8 mouse cellular contexts compared by ENCODE assay signal in the genomic region with DNA sequence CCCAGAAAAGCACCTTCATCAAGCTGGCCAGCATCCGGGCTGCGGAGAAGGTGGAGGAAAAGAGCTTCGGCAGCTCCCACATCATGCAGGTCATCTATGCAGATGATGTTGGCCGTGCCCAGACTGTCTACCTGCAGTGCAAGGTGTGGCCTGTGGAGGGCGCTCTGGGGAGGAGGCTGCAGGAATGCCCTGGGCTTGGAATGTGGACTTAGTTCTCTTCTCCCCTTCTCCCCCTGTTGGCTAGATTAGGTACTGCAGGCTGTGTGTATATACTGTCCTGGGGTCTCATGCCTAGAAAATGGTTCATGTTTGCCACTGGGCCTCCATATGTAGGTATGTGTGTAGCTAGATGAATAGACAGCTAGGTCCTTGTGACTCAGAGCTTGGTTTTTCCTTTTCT. TPM values are rescaled to one million over a fixed set of nuclear protein-coding genes. Genes with fewer than 3 reads are reported as not detected.
DNase-seq lines count a peak whose midpoint lies in the region; ATAC-seq and TF ChIP-seq lines count a peak whose summit lies in the region.
"Had no signal": no experiment of that assay in that cellular context is flagged by ENCODE, and none has a peak within 500 bp of the region (broad histone marks: within the 10 kb centered on the region; RNA-seq: fewer than 3 reads in every experiment).

No protein-coding gene starts in this region.

- no peak overlapping the region for H3K4me3 ChIP-seq in C2C12 (ENCODE audit: insufficient read depth, poor library complexity, severe bottlenecking)
- no peak overlapping the region for H3K4me3 ChIP-seq in liver, postnatal 0 days (ENCODE audit: low read depth, low read length)

- TF ChIP-seq EP300 in liver, postnatal 0 days (IDR thresholded peaks at IDR 0.05; ENCODE audit: low read depth), result no peak

- H3K27me3 ChIP-seq in C2C12 (ENCODE audit: control insufficient read depth, insufficient read depth, insufficient read length), result no peaks in the 10 kb centered on the region
- no peaks in the 10 kb centered on the region for H3K27me3 ChIP-seq in liver, postnatal 0 days (ENCODE audit: insufficient read depth, low read length)

- WGBS in liver, postnatal 0 days (ENCODE audit: insufficient replicate concordance), result 78% methylated on average over 5 of the region's 5 CpGs

- DNase-seq in layer of hippocampus, adult 11-12 months (ENCODE audit: low spot score), result peak; percentile 25
- DNase-seq in layer of hippocampus, adult 9-10 months (ENCODE audit: low spot score), result no peak
- peak; percentile 31 for DNase-seq in MN1 (ENCODE audit: low spot score)
- peak; percentile 59 for DNase-seq in liver, postnatal 0 days
- DNase-seq in kidney, adult 11 months, result no peak
- DNase-seq in cerebellum, postnatal 36 days, result no peak

- no peaks in the 10 kb centered on the region for H3K79me3 ChIP-seq in C2C12 (ENCODE audit: low read depth)

- H3K79me2 ChIP-seq in C2C12 (ENCODE audit: control insufficient read depth, insufficient read depth), result no peaks in the 10 kb centered on the region

- ATAC-seq in liver, postnatal 0 days, result no peak

- no peak overlapping the region for H3K4me2 ChIP-seq in liver, postnatal 0 days (ENCODE audit: low read depth, low read length)

- H3K4me1 ChIP-seq in liver, postnatal 0 days (ENCODE audit: insufficient read depth), result peaks cover 11% of the 10 kb centered on the region

- H3K27ac ChIP-seq in liver, postnatal 0 days (ENCODE audit: low read depth), result no peak overlapping the region
- H3K27ac ChIP-seq: macrophage had no signal

- H3K9me3 ChIP-seq in liver, postnatal 0 days (ENCODE audit: low read length), result no peaks in the 10 kb centered on the region

- H3ac ChIP-seq in C2C12 (ENCODE audit: control insufficient read depth, insufficient read length, low read depth), result no peak overlapping the region

- peaks cover 85% of the 10 kb centered on the region for H3K36me3 ChIP-seq in C2C12 (ENCODE audit: control insufficient read depth, insufficient read depth)
- H3K36me3 ChIP-seq in liver, postnatal 0 days (replicated peaks; ENCODE audit: insufficient read depth, low read length), result no peaks in the 10 kb centered on the region

- no peak overlapping the region for H3K9ac ChIP-seq in liver, postnatal 0 days (replicated peaks)

- peak; percentile 24 for TF ChIP-seq CTCF in C2C12 (IDR thresholded peaks at IDR 0.05; ENCODE audit: control insufficient read depth, insufficient read depth, insufficient read length)
- TF ChIP-seq CTCF in liver, postnatal 0 days (IDR thresholded peaks at IDR 0.05; ENCODE audit: low read depth), result peak; percentile 72

TF ChIP-seq in C2C12, 6 proteins besides CTCF, POLR2A, EP300 and RAD21:
- TF ChIP-seq MAX (IDR thresholded peaks at IDR 0.05) (no peak), MYOD1 (IDR thresholded peaks at IDR 0.05; ENCODE audit: control insufficient read depth, insufficient read length, low read depth) (no peak), USF1 (IDR thresholded peaks at IDR 0.05; ENCODE audit: low read depth) (no peak), CEBPB (IDR thresholded peaks at IDR 0.05; ENCODE audit: low read depth) (no peak), FOSL1 (IDR thresholded peaks at IDR 0.05; ENCODE audit: insufficient read depth, low read length, poor library complexity, severe bottlenecking) (no peak), MYOG (IDR thresholded peaks at IDR 0.05; ENCODE audit: control insufficient read depth, extremely low read depth, insufficient read length) (no peak)

RNA-seq across cellular contexts. Expression of gene Polr2j, which starts 11.9 kb away (rescaled TPM):
- 206 TPM for polyA plus RNA-seq in C2C12 (2012; fragmentation: generic; extraction: Trizol)
- 99.8 and 112 TPM in 2 replicates for polyA plus RNA-seq in liver, postnatal 0 days (2015; fragmentation: Nextera tagmentation; extraction: Ambion mirVana)

RNA-seq across cellular contexts. Expression of gene Rasa4, which starts 20.8 kb away (rescaled TPM):
- polyA plus RNA-seq in C2C12 (2012; fragmentation: generic; extraction: Trizol), result 37.6 TPM
- polyA plus RNA-seq in liver, postnatal 0 days (2015; fragmentation: Nextera tagmentation; extraction: Ambion mirVana), result 2.1 TPM in 2 replicates

RNA-seq across cellular contexts. Expression of gene Lrwd1, which starts 31.4 kb away (rescaled TPM):
- polyA plus RNA-seq in C2C12 (2012; fragmentation: generic; extraction: Trizol), result 52.1 TPM
- 13.7 and 16.5 TPM in 2 replicates for polyA plus RNA-seq in liver, postnatal 0 days (2015; fragmentation: Nextera tagmentation; extraction: Ambion mirVana)

RNA-seq across cellular contexts. Expression of gene Alkbh4, which starts 31.4 kb away (rescaled TPM):
- 7.0 TPM for polyA plus RNA-seq in C2C12 (2012; fragmentation: generic; extraction: Trizol)
- 8.8 and 9.2 TPM in 2 replicates for polyA plus RNA-seq in liver, postnatal 0 days (2015; fragmentation: Nextera tagmentation; extraction: Ambion mirVana)

RNA-seq across cellular contexts. Expression of gene Upk3bl, which starts 50.2 kb away (rescaled TPM):
- polyA plus RNA-seq in C2C12 (2012; fragmentation: generic; extraction: Trizol), result 0.11 TPM
- polyA plus RNA-seq in liver, postnatal 0 days (2015; fragmentation: Nextera tagmentation; extraction: Ambion mirVana), result not detected in 2 replicates
- polyA plus RNA-seq: macrophage had no signal

Comparison
In these comparisons a context has a peak if more than half of its experiments do, and no peak if none do; other contexts are left out.
1. DNase-seq: peak in layer of hippocampus, adult 11-12 months (single experiment), MN1 (single experiment) and liver, postnatal 0 days (single experiment); none in layer of hippocampus, adult 9-10 months (single experiment), kidney, adult 11 months (single experiment) and cerebellum, postnatal 36 days (0 of 2).
2. RNA of gene Rasa4, which starts 20.8 kb away (polyA plus RNA-seq): 37.6 TPM in C2C12 (single experiment); 2.1 TPM in liver, postnatal 0 days; every median in the first group is over 10 times any median in the second.